Comparison of ENCODE assay signal across 16 mouse cellular contexts in the genomic region with DNA sequence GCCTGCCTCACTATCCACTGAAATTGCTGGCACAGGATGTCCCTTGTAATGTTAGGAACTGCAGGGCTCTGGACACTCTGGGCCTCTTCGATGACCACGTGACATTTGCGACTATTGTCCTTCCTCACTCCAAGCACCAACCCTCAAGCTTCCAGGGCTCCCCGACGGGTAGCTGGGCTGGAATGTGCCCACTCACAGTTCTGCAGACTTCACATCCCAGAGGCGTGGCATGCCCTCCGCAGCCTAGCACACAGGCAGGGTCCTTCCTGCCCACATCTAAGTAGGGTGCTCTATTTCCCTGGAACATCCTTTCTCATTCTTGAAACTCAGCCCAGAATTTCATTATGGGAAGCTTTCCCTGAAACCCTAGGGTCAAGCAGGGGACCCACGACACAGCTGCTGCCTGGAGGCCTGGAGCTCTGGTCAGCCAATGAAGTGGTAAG.
A peak's percentile ranks its signal among the peaks of the same experiment; 100 is the strongest.
DNase-seq lines count a peak whose midpoint lies in the region; ATAC-seq and TF ChIP-seq lines count a peak whose summit lies in the region.
"Had no signal": no experiment of that assay in that cellular context is flagged by ENCODE, and none has a peak within 500 bp of the region (broad histone marks: within the 10 kb centered on the region; RNA-seq: fewer than 3 reads in every experiment).

No protein-coding gene starts in this region.

- H3K4me2 ChIP-seq in kidney, embryonic 14.5 days (replicated peaks; ENCODE audit: low read depth, low read length) = no peak overlapping the region
- no peak overlapping the region for H3K4me2 ChIP-seq in forebrain, embryonic 14.5 days (ENCODE audit: low read length)
- H3K4me2 ChIP-seq: heart, embryonic 15.5 days; hindbrain, embryonic 13.5 days; limb, embryonic 12.5 days; midbrain, embryonic 15.5 days; neural tube, embryonic 15.5 days had no signal

- H3K4me3 ChIP-seq in kidney, embryonic 14.5 days (ENCODE audit: low read length) = no peak overlapping the region
- peak overlapping the region; percentile 56 for H3K4me3 ChIP-seq in E14TG2a.4 (replicated peaks; ENCODE audit: low read length)
- H3K4me3 ChIP-seq in forebrain, embryonic 14.5 days (ENCODE audit: low read depth, low read length) = no peak overlapping the region
- H3K4me3 ChIP-seq: heart, embryonic 15.5 days; hindbrain, embryonic 13.5 days; limb, embryonic 12.5 days; midbrain, embryonic 15.5 days; neural tube, embryonic 15.5 days had no signal

- H3K36me3 ChIP-seq in kidney, embryonic 14.5 days (ENCODE audit: control insufficient read depth, insufficient read depth, low read length) = no peaks in the 10 kb centered on the region
- H3K36me3 ChIP-seq in E14TG2a.4 (ENCODE audit: insufficient read depth, low read length) = no peaks in the 10 kb centered on the region
- H3K36me3 ChIP-seq in forebrain, embryonic 14.5 days (ENCODE audit: control insufficient read depth, insufficient read depth, low read length) = no peaks in the 10 kb centered on the region
- H3K36me3 ChIP-seq: heart, embryonic 15.5 days; hindbrain, embryonic 13.5 days; limb, embryonic 12.5 days; midbrain, embryonic 15.5 days; neural tube, embryonic 15.5 days had no signal

- H3K4me1 ChIP-seq in kidney, embryonic 14.5 days (ENCODE audit: control insufficient read depth, insufficient read depth, low read length) = no peaks in the 10 kb centered on the region
- H3K4me1 ChIP-seq in E14TG2a.4 (replicated peaks; ENCODE audit: low read depth, low read length) = peaks cover 59% of the 10 kb centered on the region
- H3K4me1 ChIP-seq in forebrain, embryonic 14.5 days (ENCODE audit: control insufficient read depth, insufficient read depth, low read length) = no peaks in the 10 kb centered on the region

- no peak overlapping the region for H3K27ac ChIP-seq in kidney, embryonic 14.5 days (ENCODE audit: low read depth, low read length)
- no peak overlapping the region for H3K27ac ChIP-seq in forebrain, embryonic 14.5 days (ENCODE audit: low read depth, low read length)
- H3K27ac ChIP-seq: heart, embryonic 15.5 days; hindbrain, embryonic 13.5 days; limb, embryonic 12.5 days; midbrain, embryonic 15.5 days; neural tube, embryonic 15.5 days had no signal

- peak; percentile 15 for DNase-seq in kidney, adult 11 months
- peak; percentile 16 to 17 for DNase-seq in kidney, adult 8-10 months
- peak; percentile 12 for DNase-seq in lung, postnatal 14 days
- no peak for DNase-seq in forebrain, embryonic 14.5 days (ENCODE audit: low spot score)
- DNase-seq in right cerebral cortex, postnatal 10 days (ENCODE audit: low spot score in 2 of 2) = no peak
- DNase-seq: adrenal gland, postnatal 10 days; cerebellum, adult 9-11 months; right cerebral cortex, adult 18-20 months had no signal

- TF ChIP-seq CTCF in E14TG2a.4 (conservative IDR thresholded peaks at IDR 0.05; ENCODE audit: low read length) = no peak

- WGBS in kidney, embryonic 14.5 days = 64% methylated on average over 8 of the region's 8 CpGs
- 71% methylated on average over 8 of the region's 8 CpGs for WGBS in forebrain, embryonic 14.5 days

- H3K27me3 ChIP-seq in kidney, embryonic 14.5 days (ENCODE audit: control insufficient read depth, insufficient read depth, low read length) = no peaks in the 10 kb centered on the region
- H3K27me3 ChIP-seq in E14TG2a.4 (ENCODE audit: insufficient read depth, low read length) = peaks cover 15% of the 10 kb centered on the region
- H3K27me3 ChIP-seq in forebrain, embryonic 14.5 days (replicated peaks; ENCODE audit: control insufficient read depth, insufficient read depth, low read length) = no peaks in the 10 kb centered on the region
- H3K27me3 ChIP-seq: midbrain, embryonic 15.5 days; neural tube, embryonic 15.5 days had no signal

- no peaks in the 10 kb centered on the region for H3K9me3 ChIP-seq in kidney, embryonic 14.5 days (ENCODE audit: control insufficient read depth, low read length)
- H3K9me3 ChIP-seq in E14TG2a.4 (ENCODE audit: low read length) = no peaks in the 10 kb centered on the region
- H3K9me3 ChIP-seq in forebrain, embryonic 14.5 days (replicated peaks; ENCODE audit: control insufficient read depth, low read length) = no peaks in the 10 kb centered on the region
- H3K9me3 ChIP-seq: heart, embryonic 15.5 days; hindbrain, embryonic 13.5 days; limb, embryonic 12.5 days; midbrain, embryonic 15.5 days; neural tube, embryonic 15.5 days had no signal

- H3K9ac ChIP-seq in kidney, embryonic 14.5 days (ENCODE audit: low read depth, low read length) = no peak overlapping the region
- no peak overlapping the region for H3K9ac ChIP-seq in forebrain, embryonic 14.5 days (ENCODE audit: low read length)
- H3K9ac ChIP-seq: heart, embryonic 15.5 days; limb, embryonic 12.5 days; midbrain, embryonic 15.5 days; neural tube, embryonic 15.5 days had no signal

- no peak for ATAC-seq in kidney, embryonic 14.5 days (ENCODE audit: low FRiP score, low TSS enrichment)
- ATAC-seq in forebrain, embryonic 14.5 days = no peak
- ATAC-seq: intestine, postnatal 0 days; midbrain, embryonic 15.5 days had no signal

Comparison
In these comparisons a context has a peak if more than half of its experiments do, and no peak if none do; other contexts are left out.
1. DNase-seq: peak in kidney, adult 11 months (single experiment), kidney, adult 8-10 months (2 of 2) and lung, postnatal 14 days (single experiment); none in forebrain, embryonic 14.5 days (single experiment) and right cerebral cortex, postnatal 10 days (0 of 2).